Mouse (Mus musculus) cerebellum, adult 2 months (tissue): Measurements from ENCODE around the gene Sike1. TPM values are rescaled to one million over a fixed set of nuclear protein-coding genes. Genes with fewer than 3 reads are reported as not detected.

Experiments
- DNase-seq, 2 experiments: peaks; one replicate each; pipeline ENCODE4 v3.0.0; 2021
- H3K27ac ChIP-seq: fragments of 200-500 bp; 2 replicates; pipeline ENCODE4 v1.5.1; 2012; ENCODE audit warnings: low read length, control low read depth, inconsistent platforms; ENCODE audit not compliant: insufficient read depth
- H3K27me3 ChIP-seq: fragments of 200-500 bp; 2 replicates; pipeline ENCODE4 v1.6.1; 2012; ENCODE audit warnings: inconsistent platforms, mild to moderate bottlenecking, low read length, moderate library complexity; ENCODE audit not compliant: control insufficient read depth, insufficient read depth
- H3K4me1 ChIP-seq: fragments of 200-500 bp; 2 replicates; pipeline ENCODE4 v1.6.1; 2011; ENCODE audit warnings: low read length; ENCODE audit not compliant: control insufficient read depth, insufficient read depth
- H3K4me3 ChIP-seq: fragments of 200-500 bp; replicated peaks from 2 replicates; pipeline ENCODE3; 2011; ENCODE audit warnings: mild to moderate bottlenecking, low read depth, low read length, control low read depth; ENCODE audit not compliant: insufficient read depth
- CTCF ChIP-seq: fragments of 200-500 bp; IDR thresholded peaks from 2 replicates; pipeline ENCODE4 v1.5.1; 2011; ENCODE audit warnings: low read depth, mild to moderate bottlenecking, control low read depth, low read length, moderate library complexity, borderline replicate concordance; ENCODE audit not compliant: insufficient read depth
- POLR2A ChIP-seq: fragments of 200-500 bp; IDR thresholded peaks from 2 replicates; pipeline ENCODE4 v1.6.1; 2011; ENCODE audit warnings: low read length, control low read depth, borderline replicate concordance; ENCODE audit not compliant: insufficient read depth
- WGBS: fragments of 180-500 bp; shearing (Covaris S2); methylation state at CpG from one replicate; pipeline ENCODE4 v1.1.7; 2018; 5-methylcytosine and 5-hydroxymethylcytosine counted together
- polyA plus RNA-seq: library from polyadenylated mRNA; depleted of rRNA; stranded (reverse); fragments of >200 nt; gene quantifications from 2 replicates; pipeline ENCODE4 v1.2.3, GENCODE M21; 2012; rRNA removed

Gene Sike1
- polyA plus RNA-seq = 34.3 and 40.0 TPM in 2 replicates

DNA sequence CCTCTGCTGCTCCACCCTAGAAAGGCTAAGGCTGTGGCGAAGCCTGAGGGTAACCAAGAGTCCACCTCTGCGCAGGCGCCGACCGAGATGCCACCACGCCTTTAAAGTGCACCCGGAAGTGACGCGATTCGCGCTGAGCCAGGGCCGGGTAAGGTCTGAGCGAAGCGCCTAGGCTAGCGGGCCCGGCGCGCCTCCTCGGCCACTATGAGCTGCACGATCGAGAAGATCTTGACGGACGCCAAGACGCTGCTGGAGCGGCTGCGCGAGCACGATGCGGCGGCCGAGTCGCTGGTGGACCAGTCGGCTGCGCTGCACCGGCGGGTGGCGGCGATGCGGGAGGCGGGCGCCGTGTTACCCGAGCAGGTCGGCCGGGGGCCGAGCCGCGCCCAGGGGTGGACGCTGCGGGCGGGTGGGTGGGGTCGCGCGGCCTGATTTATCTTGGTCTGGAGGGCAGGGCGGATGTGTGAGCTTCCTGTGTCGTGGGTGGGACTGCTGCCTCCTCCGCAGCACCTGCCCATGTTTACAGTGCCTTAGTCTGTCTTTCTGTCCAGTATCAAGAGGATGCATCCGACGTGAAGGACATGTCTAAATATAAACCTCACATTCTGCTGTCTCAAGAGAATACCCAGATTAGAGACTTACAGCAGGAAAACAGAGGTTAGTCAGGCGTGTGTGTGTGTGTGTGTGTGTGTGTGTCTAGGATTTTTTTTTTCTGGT is at the start of gene Sike1:
TSS of gene Sike1 (plus strand) at position 104 of the 717 bp plus-strand sequence.
- WGBS = under 1% methylated on average over 60 of the region's 60 CpGs
- Histone ChIP-seq H3K27me3 (no peaks in the 10 kb centered on the region), H3K4me1 (no peaks in the 10 kb centered on the region; the same call in 1 of the 2 replicates), H3K4me3 (peak within 1 kb of the TSS; percentile 96), H3K27ac (peak within 1 kb of the TSS; percentile 85)
- peak; percentile 93 to 95 for DNase-seq
- TF ChIP-seq CTCF = no peak
- TF ChIP-seq POLR2A = peak; percentile 88

GRCm38 (mm10) chr3:102946312-102946711 is 49.2 kb upstream of the Sike1 start:
- WGBS = 89% methylated on average over 3 of the region's 3 CpGs
- Histone ChIP-seq H3K4me1 (no peaks in the 10 kb centered on the region), H3K27me3 (no peaks in the 10 kb centered on the region), H3K4me3 (no peak overlapping the region), H3K27ac (no peak overlapping the region)
- DNase-seq = no peak
- TF ChIP-seq CTCF (no peak), POLR2A (no peak)

DNA sequence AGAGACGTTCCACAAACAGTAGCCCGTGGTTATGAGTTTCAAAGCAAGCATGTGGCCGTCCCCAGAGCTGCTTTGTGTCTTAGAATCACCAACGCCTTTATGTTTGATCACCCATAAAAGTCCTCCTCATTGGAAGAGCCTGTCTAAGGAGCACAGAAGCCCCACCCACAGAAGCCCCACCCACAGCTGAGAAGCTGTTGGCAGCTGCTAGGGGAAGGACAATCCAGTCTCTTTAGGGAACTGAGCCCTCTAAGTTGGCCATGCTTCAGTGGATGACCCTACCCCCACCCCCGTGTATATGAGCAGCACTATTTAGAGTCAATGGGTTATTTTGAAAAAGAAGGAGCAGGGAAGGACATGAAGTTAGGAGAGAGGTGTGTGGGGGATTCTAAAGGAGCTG is 48.6 kb upstream of the Sike1 start:
- H3K27ac ChIP-seq = no peak overlapping the region
- TF ChIP-seq POLR2A = no peak
- TF ChIP-seq CTCF = no peak

DNA sequence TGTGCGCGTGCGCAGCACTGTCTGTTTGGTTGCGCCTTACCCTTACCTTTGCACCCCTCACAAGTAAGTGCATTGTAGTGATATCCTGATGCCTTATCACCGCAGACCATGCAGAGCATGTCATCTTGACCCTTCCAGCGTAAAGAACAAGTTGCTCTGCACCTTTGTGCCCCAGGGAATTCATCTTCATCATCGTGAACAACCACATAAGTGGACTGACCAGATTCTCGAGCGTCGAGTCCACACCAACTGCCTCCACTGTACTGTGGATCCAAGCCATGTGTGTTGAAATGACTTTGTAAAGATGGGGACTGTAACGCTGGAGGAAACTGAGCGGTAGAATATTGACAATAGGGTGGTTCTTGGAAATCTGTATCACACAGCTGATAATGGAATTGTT is 41.0 kb upstream of the Sike1 start:
- 91% methylated on average over 12 of the region's 12 CpGs for WGBS
- no peak for DNase-seq
- TF ChIP-seq CTCF (no peak), POLR2A (no peak)
- Histone ChIP-seq H3K27ac (no peak overlapping the region), H3K4me3 (no peak overlapping the region), H3K4me1 (no peaks in the 10 kb centered on the region), H3K27me3 (no peaks in the 10 kb centered on the region)

More for the DNA sequence above, 48.6 kb upstream of the Sike1 start:
- WGBS = 37% methylated on average over 5 of the region's 5 CpGs
- no peak for DNase-seq
- no peak overlapping the region for H3K4me3 ChIP-seq
- H3K27me3 ChIP-seq = no peaks in the 10 kb centered on the region
- no peaks in the 10 kb centered on the region for H3K4me1 ChIP-seq

GRCm38 (mm10) chr3:102955143-102955542 is 40.4 kb upstream of the Sike1 start:
- Histone ChIP-seq H3K4me1 (no peaks in the 10 kb centered on the region), H3K27me3 (no peaks in the 10 kb centered on the region), H3K4me3 (no peak overlapping the region), H3K27ac (no peak overlapping the region)
- 87% methylated on average over 3 of the region's 3 CpGs for WGBS
- DNase-seq = no peak
- TF ChIP-seq CTCF (no peak), POLR2A (no peak)

- H3K27ac ChIP-seq = no peak overlapping the region
- H3K4me1 ChIP-seq = no peaks in the 10 kb centered on the region
- H3K4me3 ChIP-seq = no peak overlapping the region
- TF ChIP-seq POLR2A (no peak), CTCF (no peak)
- H3K27me3 ChIP-seq = no peaks in the 10 kb centered on the region
- WGBS = 47% methylated on average over 3 of the region's 3 CpGs
- DNase-seq = no peak
Observed at GRCm38 (mm10) chr3:102955596-102955995, 39.9 kb upstream of the Sike1 start.

GRCm38 (mm10) chr3:102964033-102964432 is 31.5 kb upstream of the Sike1 start, which contains the start of gene Nr1h5:
Gene Nr1h5, minus strand, starts transcription at chr3:102964133.
- no peak for DNase-seq
- TF ChIP-seq CTCF (no peak), POLR2A (no peak)

DNA sequence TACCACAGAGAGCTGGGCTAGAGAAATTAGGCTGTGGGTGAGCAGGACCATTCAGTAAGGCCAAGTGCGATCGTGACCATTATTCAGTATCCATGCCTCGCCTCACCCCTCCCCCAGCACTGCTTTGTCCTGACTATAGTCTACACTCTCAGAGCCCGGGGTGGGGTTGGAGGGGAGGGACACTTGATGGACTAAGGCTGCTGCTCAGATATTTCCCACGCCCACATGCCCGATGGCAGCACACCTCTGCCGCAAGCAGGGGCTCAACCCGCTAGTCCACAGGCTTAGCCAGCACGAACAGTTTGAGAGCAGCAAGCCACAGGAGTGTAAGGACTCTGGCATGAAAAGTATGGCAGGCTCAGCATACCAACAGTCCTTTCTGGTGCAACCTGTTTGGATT is 25.4 kb upstream of the Sike1 start:
- DNase-seq = no peak
- Histone ChIP-seq H3K4me1 (no peaks in the 10 kb centered on the region; the same call in 1 of the 2 replicates), H3K27me3 (no peaks in the 10 kb centered on the region), H3K27ac (no peak overlapping the region), H3K4me3 (no peak overlapping the region)
- TF ChIP-seq CTCF (no peak), POLR2A (no peak)
- 56% methylated on average over 9 of the region's 9 CpGs for WGBS

More at GRCm38 (mm10) chr3:102964033-102964432, 31.5 kb upstream of the Sike1 start, which contains the start of gene Nr1h5:
- Histone ChIP-seq H3K4me1 (no peaks in the 10 kb centered on the region), H3K27ac (no peak within 1 kb of the TSS), H3K27me3 (no peaks in the 10 kb centered on the region), H3K4me3 (no peak within 1 kb of the TSS)
- 69% methylated on average over 3 of the region's 3 CpGs for WGBS

DNA sequence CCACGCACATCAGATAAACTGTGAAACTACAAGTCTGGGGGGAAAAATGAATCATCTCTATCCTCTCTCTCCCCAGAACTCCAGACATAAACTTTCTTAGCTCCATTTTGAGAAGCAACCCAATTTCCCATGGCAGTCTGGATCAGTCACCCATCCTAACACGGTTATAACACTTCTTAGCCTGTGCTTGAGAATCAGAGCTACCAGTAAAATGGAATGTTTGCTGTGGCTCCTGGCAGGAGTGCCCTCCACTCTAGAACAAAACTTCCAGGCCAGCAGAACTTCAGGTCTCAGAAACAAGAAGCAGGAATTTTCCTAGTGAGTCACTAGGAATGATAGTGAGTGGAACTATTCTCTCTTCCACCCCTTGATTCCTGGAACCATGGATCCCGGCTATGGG is 25.0 kb upstream of the Sike1 start:
- TF ChIP-seq CTCF = no peak
- TF ChIP-seq POLR2A = no peak
- WGBS = 94% methylated on average over 3 of the region's 3 CpGs
- Histone ChIP-seq H3K4me3 (no peak overlapping the region), H3K27me3 (no peaks in the 10 kb centered on the region), H3K4me1 (no peaks in the 10 kb centered on the region; the same call in 1 of the 2 replicates), H3K27ac (no peak overlapping the region)
- DNase-seq = no peak
